Mouse (Mus musculus) midbrain, embryonic 15.5 days (tissue): Measurements from ENCODE around the gene Edem2. TPM values are rescaled to one million over a fixed set of nuclear protein-coding genes. Genes with fewer than 3 reads are reported as not detected.
A peak's percentile ranks its signal among the peaks of the same experiment; 100 is the strongest.
"Not testable (repeated sequence)": the region's sequence is repeated elsewhere in the genome, so short reads cannot be mapped to it uniquely, and the experiment has no call there.

Experiments used
- ATAC-seq: fragments of 200-750 bp; cut with Nextera tagmentation; replicated peaks from 2 replicates; pipeline ENCODE4 v1.8.0; 2017; ENCODE audit warnings: moderate TSS enrichment
- H3K27ac ChIP-seq: fragments of 300-500 bp; sonication (generic); 2 replicates; pipeline ENCODE4 v1.5.1; 2015; ENCODE audit warnings: mild to moderate bottlenecking, inconsistent platforms
- H3K27me3 ChIP-seq: fragments of 300-500 bp; sonication (generic); replicated peaks from 2 replicates; pipeline ENCODE4 v1.6.1; 2015; ENCODE audit warnings: inconsistent platforms
- H3K36me3 ChIP-seq: fragments of 300-500 bp; sonication (generic); replicated peaks from 2 replicates; pipeline ENCODE4 v1.6.1; 2015; ENCODE audit warnings: inconsistent platforms
- H3K4me1 ChIP-seq: fragments of 300-500 bp; sonication (generic); 2 replicates; pipeline ENCODE4 v1.6.1; 2015; ENCODE audit warnings: inconsistent platforms
- H3K4me2 ChIP-seq: fragments of 300-500 bp; sonication (generic); 2 replicates; pipeline ENCODE4 v1.6.1; 2015; ENCODE audit warnings: inconsistent platforms, mild to moderate bottlenecking, moderate library complexity
- H3K4me3 ChIP-seq: fragments of 300-500 bp; sonication (generic); 2 replicates; pipeline ENCODE4 v1.5.1; 2015; ENCODE audit warnings: mild to moderate bottlenecking, inconsistent platforms
- H3K9ac ChIP-seq: fragments of 300-500 bp; sonication (generic); 2 replicates; pipeline ENCODE4 v1.6.1; 2015; ENCODE audit warnings: mild to moderate bottlenecking, inconsistent platforms
- H3K9me3 ChIP-seq: fragments of 300-500 bp; sonication (generic); 2 replicates; pipeline ENCODE4 v1.6.1; 2016; ENCODE audit warnings: inconsistent platforms
- WGBS: fragments of 180-500 bp; shearing (Covaris S2); methylation state at CpG from one replicate; pipeline ENCODE4 v1.1.7; 2015; ENCODE audit warnings: mixed read lengths; 5-methylcytosine and 5-hydroxymethylcytosine counted together
- polyA plus RNA-seq: library from polyadenylated mRNA; unstranded; fragments of >200 nt; fragmentation: Nextera tagmentation; extraction: Ambion mirVana; gene quantifications from 2 replicates; pipeline ENCODE4 v1.2.1, GENCODE M21; 2015

Gene Edem2
- polyA plus RNA-seq, 1 experiment from 2014 or later: 51.0 TPM

DNA sequence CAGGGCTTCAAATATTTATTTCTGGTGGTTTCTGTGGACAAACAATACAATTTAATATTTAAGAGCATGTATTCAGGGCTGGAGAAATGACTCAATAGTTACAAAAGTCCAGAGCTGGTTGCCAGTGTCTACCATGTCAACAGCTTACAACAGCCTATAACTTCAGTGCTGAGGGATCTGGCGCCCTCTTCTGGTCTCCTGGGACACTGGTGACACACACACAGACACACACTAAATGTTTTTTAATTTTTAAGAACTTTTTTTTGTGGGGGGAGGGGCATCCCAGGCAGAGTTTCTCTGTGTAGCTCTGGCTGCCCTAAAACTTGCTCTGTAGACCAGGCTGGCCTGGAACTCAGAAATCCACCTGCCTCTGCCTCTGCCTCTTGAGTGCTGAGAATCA is 26.5 kb upstream of the Edem2 start:
- Histone ChIP-seq H3K27ac (no peak overlapping the region), H3K9ac (no peak overlapping the region), H3K4me1 (peaks cover 6% of the 10 kb centered on the region; the same call in 1 of the 2 replicates), H3K4me2 (no peak overlapping the region), H3K27me3 (peaks cover 8% of the 10 kb centered on the region), H3K4me3 (no peak overlapping the region), H3K36me3 (no peaks in the 10 kb centered on the region), H3K9me3 (no peaks in the 10 kb centered on the region)
- WGBS: 7% methylated on average over 1 of the region's 1 CpGs
- no peak for ATAC-seq

DNA sequence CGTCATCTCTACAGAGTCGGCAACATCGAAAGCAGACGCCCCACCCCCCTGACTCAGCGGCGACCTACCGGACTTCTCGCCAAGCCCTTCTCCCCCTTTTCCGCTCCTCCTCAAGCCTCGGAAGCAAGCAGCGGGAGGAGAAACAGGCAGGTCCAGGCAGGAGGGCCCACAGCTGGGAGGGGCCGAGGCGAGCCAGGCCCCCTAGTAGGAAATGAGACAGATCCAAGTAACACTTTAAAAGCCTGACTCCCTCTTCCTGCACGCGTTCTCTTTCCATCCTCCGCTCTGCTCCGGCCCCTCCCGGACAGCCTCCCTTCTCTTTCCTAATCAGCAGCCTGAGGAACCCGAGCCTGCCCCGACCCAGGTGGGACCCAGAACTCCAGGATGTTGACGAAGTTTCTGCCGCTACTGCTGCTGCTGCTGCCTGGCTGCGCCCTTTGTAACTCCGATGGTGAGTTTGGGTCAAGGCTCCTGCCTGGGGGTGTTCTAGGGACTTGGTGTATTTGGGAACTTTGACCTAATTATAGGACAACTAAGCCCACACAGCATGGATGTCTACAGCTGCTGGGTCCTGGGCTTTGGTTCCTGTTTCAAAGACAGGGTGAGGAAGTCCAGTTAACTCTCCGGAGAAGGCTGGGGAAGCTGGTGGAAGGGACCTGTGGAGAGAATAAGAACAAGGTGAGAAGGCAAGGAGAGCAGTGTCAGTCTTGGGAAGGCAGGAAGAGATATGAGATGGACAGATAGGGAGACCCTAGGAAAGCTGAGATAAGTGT is 21.9 kb upstream of the Edem2 start, which contains the start of gene Procr:
Gene Procr (plus strand): TSS at position 104 of the 773 bp plus-strand sequence.
- peaks cover 8% of the 10 kb centered on the region for H3K27me3 ChIP-seq
- H3K4me1 ChIP-seq: peaks cover 7% of the 10 kb centered on the region; the same call in 1 of the 2 replicates
- H3K9ac ChIP-seq: no peak within 1 kb of the TSS; the same call in 1 of the 2 replicates
- no peak within 1 kb of the TSS for H3K27ac ChIP-seq
- no peaks in the 10 kb centered on the region for H3K36me3 ChIP-seq
- H3K4me2 ChIP-seq: peak within 1 kb of the TSS; percentile 45
- no peak for ATAC-seq
- H3K9me3 ChIP-seq: no peaks in the 10 kb centered on the region
- peak within 1 kb of the TSS; percentile 23 for H3K4me3 ChIP-seq
- 5% methylated on average over 25 of the region's 25 CpGs for WGBS

DNA sequence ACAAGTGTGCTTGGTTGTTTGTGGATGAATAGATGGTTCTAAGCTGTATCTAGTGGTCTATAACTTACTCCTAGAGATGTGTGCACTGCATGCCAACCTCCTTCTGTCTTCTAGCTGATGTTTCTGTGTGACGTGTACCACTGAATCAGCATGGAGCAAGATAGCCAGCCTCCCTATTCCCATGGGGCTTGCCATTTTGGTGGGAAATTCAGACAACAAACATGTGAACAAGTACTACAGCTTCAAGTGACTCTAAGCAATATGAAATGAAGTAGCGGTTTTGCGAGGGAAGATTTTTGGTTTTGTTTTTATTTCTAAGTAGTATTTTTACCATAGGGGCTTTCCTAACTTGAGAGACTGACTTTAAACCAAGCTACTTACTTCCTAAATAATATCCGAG is 20.1 kb upstream of the Edem2 start:
- 87% methylated on average over 4 of the region's 4 CpGs for WGBS
- peaks cover 8% of the 10 kb centered on the region for H3K27me3 ChIP-seq
- no peak overlapping the region for H3K4me2 ChIP-seq
- peaks cover 7% of the 10 kb centered on the region; the same call in 1 of the 2 replicates for H3K4me1 ChIP-seq
- no peak overlapping the region for H3K4me3 ChIP-seq
- no peak overlapping the region for H3K9ac ChIP-seq
- H3K36me3 ChIP-seq: no peaks in the 10 kb centered on the region
- H3K27ac ChIP-seq: no peak overlapping the region
- ATAC-seq: no peak
- no peaks in the 10 kb centered on the region for H3K9me3 ChIP-seq

DNA sequence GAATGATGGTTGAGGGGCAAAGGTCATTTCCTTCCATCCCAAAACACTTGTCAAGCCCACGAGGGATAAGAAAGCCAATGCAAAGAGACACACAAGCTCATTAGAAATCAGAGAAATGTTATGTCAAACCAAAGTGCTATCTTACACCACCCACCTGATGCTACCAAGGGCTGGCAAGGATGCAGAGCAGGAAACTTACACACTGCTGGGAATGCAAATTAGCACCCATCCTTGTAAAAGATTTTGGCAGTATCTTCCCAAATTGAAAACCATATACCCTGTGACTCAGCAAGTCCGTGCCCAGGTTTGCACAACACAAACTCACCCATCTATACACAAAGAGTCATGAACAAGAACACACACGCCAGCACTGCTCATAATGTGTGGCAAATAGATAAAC is 16.2 kb upstream of the Edem2 start:
- H3K4me3 ChIP-seq: no peak overlapping the region
- H3K27me3 ChIP-seq: no peaks in the 10 kb centered on the region
- no peak overlapping the region for H3K9ac ChIP-seq
- H3K4me1 ChIP-seq: no peaks in the 10 kb centered on the region
- no peak for ATAC-seq
- H3K4me2 ChIP-seq: no peak overlapping the region
- no peaks in the 10 kb centered on the region for H3K9me3 ChIP-seq
- WGBS: 76% methylated on average over 3 of the region's 3 CpGs
- no peaks in the 10 kb centered on the region for H3K36me3 ChIP-seq
- H3K27ac ChIP-seq: no peak overlapping the region

DNA sequence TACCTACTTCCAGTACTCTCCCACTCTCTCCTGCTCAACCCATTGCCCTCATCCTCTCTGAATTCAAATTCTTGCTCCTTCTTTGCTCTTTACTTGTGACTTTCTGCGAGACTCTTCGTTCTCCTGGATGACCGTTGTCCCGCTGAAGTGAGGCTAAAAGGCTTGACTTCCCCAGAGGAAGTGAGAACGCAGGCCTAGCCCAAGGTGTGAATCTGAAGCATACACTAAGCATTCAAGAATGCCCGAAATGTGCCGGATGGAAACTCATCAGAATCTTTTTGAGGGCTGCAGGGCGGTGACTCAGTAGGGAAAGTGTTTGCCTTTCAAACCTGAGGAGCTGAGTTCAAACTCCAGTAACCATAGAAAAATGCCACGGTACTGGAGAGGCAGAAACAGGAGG is 14.1 kb upstream of the Edem2 start:
- Histone ChIP-seq H3K27ac (no peak overlapping the region), H3K4me1 (no peaks in the 10 kb centered on the region), H3K4me3 (no peak overlapping the region), H3K36me3 (no peaks in the 10 kb centered on the region), H3K27me3 (no peaks in the 10 kb centered on the region), H3K9ac (no peak overlapping the region), H3K4me2 (no peak overlapping the region), H3K9me3 (no peaks in the 10 kb centered on the region)
- no peak for ATAC-seq
- WGBS: 88% methylated on average over 9 of the region's 9 CpGs

DNA sequence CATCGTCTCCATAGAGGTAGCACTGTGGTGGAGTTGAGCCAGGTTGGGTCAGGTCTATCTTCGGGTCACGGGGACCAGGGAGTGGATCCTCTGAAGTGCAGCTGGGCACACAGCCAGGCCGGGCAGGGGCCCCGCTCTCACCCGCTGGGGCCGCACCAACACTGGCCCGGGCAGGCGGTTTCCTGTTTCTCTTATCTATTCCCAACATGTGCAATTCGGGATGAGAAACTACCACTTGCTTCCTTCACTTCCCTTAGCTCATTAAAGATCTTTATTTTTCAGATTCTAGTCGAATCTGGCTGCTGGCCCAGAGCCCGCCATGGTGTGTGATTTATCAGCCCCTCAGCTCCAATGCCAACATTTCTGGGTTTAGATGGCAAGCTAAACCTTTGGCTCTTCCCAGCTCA is 13.7 kb upstream of the Edem2 start:
- H3K9ac ChIP-seq: no peak overlapping the region
- no peak overlapping the region for H3K4me2 ChIP-seq
- H3K4me3 ChIP-seq: no peak overlapping the region
- H3K36me3 ChIP-seq: no peaks in the 10 kb centered on the region
- no peak for ATAC-seq
- H3K4me1 ChIP-seq: no peaks in the 10 kb centered on the region
- no peaks in the 10 kb centered on the region for H3K27me3 ChIP-seq
- no peak overlapping the region for H3K27ac ChIP-seq
- H3K9me3 ChIP-seq: no peaks in the 10 kb centered on the region
- WGBS: 85% methylated on average over 12 of the region's 12 CpGs

DNA sequence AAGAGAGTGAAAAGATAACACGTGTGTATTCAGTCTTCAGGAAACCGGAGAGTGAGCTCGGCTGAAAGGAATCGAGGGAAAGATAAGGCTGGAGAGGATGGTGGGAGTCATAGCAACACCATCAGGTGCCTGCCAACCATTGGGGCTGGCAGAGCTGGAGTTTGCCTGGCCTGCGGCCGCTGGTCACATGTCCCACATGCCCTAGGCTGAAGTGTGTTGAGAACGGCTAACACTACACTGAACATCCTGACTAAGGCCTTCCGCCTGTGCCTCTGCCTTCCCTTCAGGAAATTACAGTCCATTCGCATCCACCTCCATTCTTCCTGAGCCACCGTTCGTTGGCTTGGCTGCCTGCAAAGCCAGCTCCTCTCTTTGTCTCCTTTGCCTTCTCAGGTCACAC is 12.9 kb upstream of the Edem2 start:
- no peaks in the 10 kb centered on the region for H3K9me3 ChIP-seq
- no peak overlapping the region for H3K4me3 ChIP-seq
- no peaks in the 10 kb centered on the region for H3K27me3 ChIP-seq
- H3K27ac ChIP-seq: no peak overlapping the region
- ATAC-seq: no peak
- no peaks in the 10 kb centered on the region for H3K4me1 ChIP-seq
- H3K9ac ChIP-seq: no peak overlapping the region
- H3K36me3 ChIP-seq: no peaks in the 10 kb centered on the region
- 83% methylated on average over 11 of the region's 11 CpGs for WGBS
- no peak overlapping the region for H3K4me2 ChIP-seq

DNA sequence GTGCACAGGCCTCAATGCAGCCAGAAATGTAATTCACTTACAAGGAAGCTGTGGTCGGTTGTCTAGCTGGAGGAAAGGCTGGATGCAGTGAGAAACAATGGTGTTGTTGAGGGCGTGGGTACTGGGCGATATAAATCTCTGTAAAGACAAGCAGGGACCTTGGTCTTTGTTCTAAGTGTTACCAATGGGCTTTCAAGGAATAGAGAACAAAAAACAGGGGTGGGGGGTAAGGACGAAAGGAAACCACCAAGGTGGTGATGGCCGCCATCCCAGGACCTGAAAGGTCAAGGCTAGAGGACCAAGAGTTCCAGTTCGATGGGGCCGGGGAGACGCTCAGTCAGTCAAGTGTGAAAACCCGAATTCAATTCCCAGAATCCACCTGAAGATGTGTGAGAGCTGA is 8.5 kb upstream of the Edem2 start:
- no peak for ATAC-seq
- WGBS: 71% methylated on average over 9 of the region's 9 CpGs

DNA sequence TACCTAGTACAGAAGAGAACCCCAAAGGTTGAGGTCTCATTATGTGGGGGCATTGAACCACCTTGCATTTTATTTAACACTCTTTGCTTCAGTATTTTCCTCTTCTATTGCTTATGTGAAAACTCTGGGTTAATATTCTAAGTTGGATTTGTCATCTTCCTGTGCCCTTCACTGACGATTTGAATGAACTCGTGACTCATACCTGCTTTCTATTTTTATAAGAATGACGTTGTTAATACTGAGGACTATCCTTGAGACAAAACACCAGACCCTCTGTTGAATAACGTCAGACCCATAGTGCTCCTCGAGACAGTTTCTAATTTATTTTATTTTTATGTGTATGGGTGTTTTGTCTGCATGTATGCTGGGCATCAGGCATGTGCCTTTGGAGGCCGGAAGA is 7.7 kb upstream of the Edem2 start:
- H3K9me3 ChIP-seq: no peaks in the 10 kb centered on the region
- no peak overlapping the region for H3K4me3 ChIP-seq
- ATAC-seq: no peak
- H3K27me3 ChIP-seq: no peaks in the 10 kb centered on the region
- H3K4me1 ChIP-seq: no peaks in the 10 kb centered on the region
- WGBS: 89% methylated on average over 6 of the region's 6 CpGs
- no peak overlapping the region for H3K9ac ChIP-seq
- no peak overlapping the region for H3K27ac ChIP-seq
- no peak overlapping the region for H3K4me2 ChIP-seq
- no peaks in the 10 kb centered on the region for H3K36me3 ChIP-seq

More for the DNA sequence above, 8.5 kb upstream of the Edem2 start:
- H3K9ac ChIP-seq: no peak overlapping the region
- no peak overlapping the region for H3K27ac ChIP-seq
- H3K4me3 ChIP-seq: no peak overlapping the region
- no peaks in the 10 kb centered on the region for H3K4me1 ChIP-seq
- no peaks in the 10 kb centered on the region for H3K9me3 ChIP-seq
- H3K27me3 ChIP-seq: no peaks in the 10 kb centered on the region
- H3K36me3 ChIP-seq: no peaks in the 10 kb centered on the region
- H3K4me2 ChIP-seq: no peak overlapping the region

DNA sequence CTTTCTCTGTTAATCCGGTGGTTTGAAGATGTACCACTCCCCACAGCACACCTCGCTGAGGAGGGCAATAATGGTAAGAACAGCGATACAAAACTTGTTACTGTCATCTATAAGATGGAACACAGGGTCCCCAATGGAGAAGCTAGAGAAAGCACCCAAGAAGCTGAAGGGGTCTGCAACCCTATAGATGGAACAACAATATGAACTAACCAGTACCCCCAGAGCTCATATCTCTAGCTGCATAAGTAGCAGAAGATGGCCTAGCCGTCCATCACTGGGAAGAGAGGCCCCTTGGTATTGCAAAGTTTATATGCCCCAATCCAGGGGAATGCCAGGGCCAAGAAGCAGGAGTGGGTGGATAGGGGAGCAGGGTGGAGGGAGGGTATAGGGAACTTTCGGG is 6.5 kb upstream of the Edem2 start, which contains the start of gene Gm17581:
Gene Gm17581 (minus strand): TSS at position 101 of the 400 bp plus-strand sequence.
- H3K4me1 ChIP-seq, H3K9ac ChIP-seq, ATAC-seq, H3K4me2 ChIP-seq, H3K9me3 ChIP-seq, H3K36me3 ChIP-seq, H3K27ac ChIP-seq, H3K27me3 ChIP-seq, H3K4me3 ChIP-seq: not testable (repeated sequence)
- WGBS: 82% methylated on average over 5 of the region's 5 CpGs

DNA sequence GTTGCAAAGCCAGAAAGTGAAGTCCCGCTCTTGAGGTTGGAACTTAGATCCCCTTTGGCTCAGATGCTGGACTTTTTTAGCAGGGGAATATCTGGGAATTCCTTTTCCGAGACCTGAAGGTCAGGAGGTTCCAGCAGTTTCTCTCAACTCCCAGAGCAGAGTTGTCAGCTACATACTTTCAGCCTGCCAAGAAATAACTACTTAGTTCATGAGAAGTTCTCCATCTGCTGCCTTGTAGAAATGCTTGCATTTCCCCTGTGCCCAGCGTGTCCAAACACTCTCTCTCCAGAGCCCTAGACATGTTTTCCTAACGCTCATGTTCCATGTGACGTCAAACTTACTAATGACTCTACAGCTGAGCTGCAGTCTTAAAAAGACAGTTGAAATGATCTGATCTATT is 5.8 kb upstream of the Edem2 start:
- Histone ChIP-seq H3K9ac (no peak overlapping the region), H3K4me3 (no peak overlapping the region), H3K27ac (no peak overlapping the region), H3K9me3 (no peaks in the 10 kb centered on the region), H3K27me3 (no peaks in the 10 kb centered on the region), H3K36me3 (no peaks in the 10 kb centered on the region), H3K4me2 (no peak overlapping the region), H3K4me1 (no peaks in the 10 kb centered on the region)
- WGBS: 86% methylated on average over 5 of the region's 5 CpGs
- no peak for ATAC-seq

DNA sequence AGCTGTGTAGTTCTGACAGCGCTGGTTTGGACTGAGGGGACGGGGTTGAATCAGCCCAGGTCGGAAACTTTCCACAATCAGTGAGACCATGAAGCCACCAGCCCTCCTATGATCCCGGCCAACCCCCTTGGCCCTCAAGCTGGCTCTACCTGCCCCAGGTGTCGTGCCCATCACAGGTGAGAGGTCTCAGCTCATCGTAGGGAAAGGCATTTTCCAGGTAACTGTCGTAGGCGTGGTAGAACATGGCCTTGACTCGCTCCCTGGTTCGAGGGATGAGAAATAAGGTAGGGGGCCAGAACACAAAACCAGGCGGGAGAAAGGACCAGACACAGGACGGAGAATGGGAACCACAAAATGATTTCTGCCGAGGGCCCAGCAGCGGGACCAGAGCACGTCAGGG is 533 bp downstream of the Edem2 start:
- peak; percentile 58 for ATAC-seq
- Histone ChIP-seq H3K36me3 (0 out of 2 replicates have a peak, but pooled peaks cover 5% of the 10 kb centered on the region), H3K9me3 (no peaks in the 10 kb centered on the region), H3K4me2 (peak overlapping the region; percentile 83), H3K4me1 (peaks cover 16% of the 10 kb centered on the region), H3K4me3 (peak overlapping the region; percentile 85), H3K27ac (peak overlapping the region; percentile 71; the same call in 1 of the 2 replicates), H3K9ac (peak overlapping the region; percentile 83), H3K27me3 (no peaks in the 10 kb centered on the region)
- WGBS: 4% methylated on average over 15 of the region's 15 CpGs
